Mouse (Mus musculus) monocyte, adult 5-6 weeks (primary cell): ENCODE results near the gene Ccdc189. TPM values are rescaled to one million over a fixed set of nuclear protein-coding genes. Genes with fewer than 3 reads are reported as not detected.
"Not testable (repeated sequence)": the region's sequence is repeated elsewhere in the genome, so short reads cannot be mapped to it uniquely, and the experiment has no call there.

ENCODE experiments used
- ATAC-seq: fragments of 153-309, 156-312 bp; replicated peaks from 2 replicates; pipeline ENCODE4 v1.8.0; 2017; ENCODE audit warnings: mild to moderate bottlenecking; ENCODE audit not compliant: low TSS enrichment, insufficient number of reproducible peaks, severe bottlenecking, poor library complexity, low FRiP score
- total RNA-seq: library from RNA; stranded (forward); fragments of 200-1000, 200-491, 200-594 nt; gene quantifications from 3 replicates; pipeline ENCODE4 v1.2.3, GENCODE M21; 2017

The Ccdc189 gene
- 1.1 to 2.8 TPM (median 2.6 TPM) in 3 replicates for total RNA-seq

GRCm38 (mm10) chr7:127588011-127588871 is at the start of gene Ccdc189, which contains the start of gene Rnf40:
Gene Ccdc189 (minus strand): TSS chr7:127588595.
Gene Rnf40 (plus strand): TSS chr7:127588767.
- ATAC-seq = peak; percentile 90

- no peak for ATAC-seq
Observed at GRCm38 (mm10) chr7:127636963-127637362, 48.6 kb upstream of the Ccdc189 start.

- no peak for ATAC-seq
Observed at GRCm38 (mm10) chr7:127631416-127631815, 43.0 kb upstream of the Ccdc189 start.

- no peak for ATAC-seq
Observed at GRCm38 (mm10) chr7:127628646-127629045, 40.3 kb upstream of the Ccdc189 start.

- no peak for ATAC-seq
Observed at GRCm38 (mm10) chr7:127626471-127626870, 38.1 kb upstream of the Ccdc189 start.

DNA sequence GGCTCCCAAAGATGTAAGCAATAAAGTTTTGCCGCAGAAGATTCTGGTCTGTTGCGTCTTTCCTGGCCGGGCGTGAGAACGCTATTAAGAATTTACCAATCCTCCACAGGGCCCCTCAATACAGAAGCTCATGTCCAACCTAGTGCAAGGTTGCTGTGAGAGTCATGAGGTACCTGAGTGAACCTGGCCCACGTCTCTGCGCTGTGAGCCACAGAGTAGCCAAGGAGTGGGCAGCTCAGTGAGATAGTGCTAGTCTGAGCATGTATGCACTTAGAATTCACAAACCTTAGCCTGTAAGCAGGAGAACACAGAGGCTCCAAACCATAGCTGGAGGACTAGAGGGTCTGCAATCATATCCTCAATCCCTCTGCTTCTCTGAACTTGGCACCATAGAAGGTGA is 37.6 kb upstream of the Ccdc189 start:
- no peak for ATAC-seq

GRCm38 (mm10) chr7:127618402-127618801 is 30.0 kb upstream of the Ccdc189 start:
- not testable (repeated sequence) for ATAC-seq

DNA sequence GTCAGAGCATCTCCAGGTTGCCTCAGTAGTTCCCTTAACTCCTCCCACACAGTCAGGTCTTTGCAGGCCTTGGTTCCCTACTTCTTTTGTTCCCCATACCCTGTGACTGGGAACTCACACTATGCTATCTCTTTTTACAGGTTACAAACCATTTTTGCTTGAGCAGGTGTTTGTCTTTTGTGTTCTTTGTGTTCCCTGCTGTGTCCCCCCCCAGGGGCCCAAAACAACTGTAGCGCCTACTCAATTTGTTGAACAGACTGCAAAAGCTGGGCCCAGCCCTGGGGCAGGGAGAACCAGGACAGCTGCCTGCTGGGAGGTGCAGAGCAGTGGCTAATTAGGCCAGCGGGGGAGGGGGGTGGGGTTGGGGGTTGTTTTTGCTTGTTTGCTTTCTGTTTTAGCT is 29.6 kb upstream of the Ccdc189 start:
- no peak for ATAC-seq

DNA sequence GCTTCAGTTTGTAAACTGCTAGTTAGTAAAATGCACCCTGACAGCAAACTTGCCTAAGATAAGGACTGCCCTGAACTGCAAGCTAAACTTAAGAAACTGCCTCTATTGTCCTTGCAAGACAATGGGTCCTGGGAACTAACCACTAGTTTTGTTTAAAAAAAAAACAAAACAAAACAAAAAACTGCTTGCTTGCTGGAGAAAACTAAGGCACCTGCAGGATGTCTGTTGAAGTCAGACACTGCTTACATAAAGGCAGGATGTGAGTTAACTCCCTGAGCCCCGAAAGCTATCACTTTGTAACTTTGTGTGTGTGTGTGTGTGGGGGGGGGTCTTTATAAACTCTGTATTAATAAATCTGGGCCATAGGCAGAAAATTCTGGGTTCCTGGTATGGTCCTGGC is 28.5 kb upstream of the Ccdc189 start:
- ATAC-seq = no peak

DNA sequence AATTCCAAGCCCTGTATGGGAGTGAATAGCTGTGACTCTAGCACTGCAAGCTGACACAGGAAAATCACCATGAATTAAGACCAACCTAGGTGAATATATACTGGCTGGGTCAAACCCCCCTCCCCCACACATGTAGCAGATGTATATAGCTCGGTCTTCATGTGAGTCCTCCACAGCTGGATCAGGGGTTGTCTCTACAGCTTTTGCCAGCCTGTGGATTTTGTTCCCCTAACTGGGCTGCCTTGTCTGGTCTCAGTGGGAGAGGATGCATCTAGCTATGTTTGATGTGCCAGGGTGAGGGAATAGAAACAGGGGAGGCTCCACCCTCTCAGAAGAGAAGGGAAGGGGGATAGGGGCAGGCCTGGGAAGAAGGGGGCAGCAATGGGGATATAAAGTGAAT is 27.9 kb upstream of the Ccdc189 start:
- no peak for ATAC-seq

DNA sequence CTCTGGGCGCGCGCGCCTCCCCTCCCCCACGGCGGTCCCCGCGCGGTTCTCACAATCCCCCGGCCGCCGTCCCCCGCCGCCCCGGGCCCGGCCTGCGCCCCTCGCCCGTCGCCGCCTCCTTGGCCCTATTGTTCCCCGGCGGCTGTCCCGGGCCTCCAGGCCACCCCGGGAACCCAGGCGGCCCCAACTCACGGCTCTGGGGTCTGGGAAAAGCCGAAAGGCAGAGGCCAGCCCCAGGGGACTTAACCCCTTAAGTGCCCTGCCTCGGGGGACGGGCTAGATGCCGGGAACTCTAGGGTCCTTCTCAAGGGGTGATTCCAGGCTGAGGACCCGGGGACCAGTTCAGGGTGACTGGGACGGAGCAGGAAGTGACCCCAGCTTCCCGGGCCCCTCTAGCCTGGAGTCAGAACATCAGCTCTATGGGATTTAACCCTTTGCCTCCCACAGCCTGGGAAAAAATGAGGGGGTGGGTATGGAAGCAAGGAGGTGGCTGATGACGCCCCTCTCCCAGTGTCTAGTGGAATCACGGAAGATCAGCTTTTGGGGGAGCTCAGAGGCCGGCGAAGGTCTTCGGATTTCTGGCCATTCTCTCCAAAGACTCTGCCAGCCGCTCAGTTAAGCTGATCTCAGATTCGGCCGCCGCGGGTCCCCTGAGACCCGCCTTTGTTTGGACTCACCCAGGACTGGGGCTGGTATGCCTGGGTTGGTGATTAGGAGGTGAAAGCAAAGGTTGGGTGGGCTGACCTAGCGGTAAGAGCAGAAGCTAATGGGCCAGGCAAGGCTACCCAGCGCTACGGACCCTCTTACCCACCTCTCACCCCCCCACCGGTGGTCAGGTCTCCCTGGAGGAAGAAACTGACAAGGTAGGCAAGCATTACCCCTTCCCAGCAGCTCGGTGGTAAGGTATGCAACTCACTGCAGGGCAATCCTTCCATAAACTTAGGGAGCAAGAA is 26.8 kb upstream of the Ccdc189 start, which contains the start of gene Zfp629:
Gene Zfp629, minus strand, starts transcription at position 907 of the 953 bp plus-strand sequence.
- ATAC-seq = peak; percentile 7; the same call in 1 of the 2 replicates

DNA sequence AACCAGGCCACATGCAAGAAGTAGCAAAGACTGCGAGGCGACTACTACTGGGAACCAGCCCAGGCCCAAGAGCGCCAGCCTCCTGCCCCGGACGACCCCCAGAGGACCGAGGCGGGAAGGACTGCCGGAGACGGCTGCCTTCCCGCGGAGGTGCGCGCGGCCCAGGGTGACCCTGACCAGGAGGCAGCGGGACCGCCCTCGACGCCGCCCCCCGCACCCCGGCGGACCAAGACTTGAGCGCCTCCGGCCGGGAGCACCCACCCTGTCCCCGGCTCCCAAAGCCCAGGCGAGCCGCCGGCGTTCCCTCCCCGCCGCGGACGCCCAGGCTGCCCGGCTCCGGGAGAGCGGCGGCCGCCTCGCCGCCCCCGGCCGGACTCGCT is 26.1 kb upstream of the Ccdc189 start:
- ATAC-seq = no peak

DNA sequence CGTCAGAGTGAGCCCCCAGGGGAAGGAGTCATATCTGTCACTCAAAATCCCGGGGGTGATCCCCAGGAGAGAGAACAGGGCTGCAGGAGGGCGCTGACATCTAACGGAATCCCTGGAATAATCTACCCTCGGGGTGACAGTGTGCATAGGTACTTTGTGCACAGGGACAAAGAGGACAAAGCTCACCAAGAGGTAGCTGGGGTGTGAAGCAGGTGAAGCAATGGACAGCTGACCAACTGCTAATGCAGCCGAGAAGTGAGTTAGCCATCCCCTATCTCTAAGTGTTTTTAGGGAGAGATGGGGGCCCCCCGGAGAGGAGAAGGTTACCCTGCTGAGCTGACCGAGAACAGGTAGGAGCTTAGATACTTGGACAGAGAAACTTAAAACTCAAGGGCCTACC is 25.7 kb upstream of the Ccdc189 start:
- ATAC-seq = no peak

DNA sequence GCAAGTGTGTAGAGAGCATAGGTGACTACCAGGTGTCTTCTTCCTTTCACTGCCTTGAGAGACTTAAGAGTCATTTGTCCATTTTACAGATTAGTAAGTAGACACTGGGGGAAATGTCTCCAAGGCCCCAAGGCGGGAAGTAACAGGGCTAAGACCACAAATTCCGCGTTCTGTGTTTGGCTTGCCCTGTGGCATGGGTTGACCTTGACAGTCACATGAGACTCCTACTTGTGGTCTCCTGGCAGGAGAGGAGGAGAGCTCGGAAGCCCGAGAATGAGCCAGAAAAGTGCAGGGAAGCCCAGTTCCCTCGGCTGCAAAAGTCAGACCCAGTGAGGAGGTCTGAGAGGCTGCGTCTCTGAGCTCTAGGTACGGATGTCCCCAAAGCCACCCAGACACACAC is 25.1 kb upstream of the Ccdc189 start:
- ATAC-seq = no peak

GRCm38 (mm10) chr7:127611561-127611960 is 23.2 kb upstream of the Ccdc189 start:
- no peak for ATAC-seq

DNA sequence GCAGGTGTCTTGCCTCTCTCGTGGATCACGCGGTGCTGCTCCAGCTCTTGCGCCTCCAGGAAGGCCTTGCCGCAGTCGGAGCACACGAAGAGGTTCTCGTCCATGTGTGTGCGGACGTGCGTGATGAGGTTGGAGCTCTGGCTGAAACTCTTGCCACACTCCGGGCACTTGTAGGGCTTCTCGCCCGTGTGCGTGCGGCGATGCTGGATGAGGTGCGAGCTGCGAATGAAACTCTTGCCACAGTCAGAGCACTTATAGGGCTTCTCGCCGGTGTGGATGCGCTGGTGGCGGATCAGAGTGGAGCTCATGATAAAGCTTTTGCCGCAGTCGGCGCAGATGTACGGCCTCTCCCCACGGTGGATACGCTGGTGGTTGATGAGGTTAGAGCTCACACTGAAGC is 22.6 kb upstream of the Ccdc189 start:
- ATAC-seq = no peak

- no peak for ATAC-seq
Observed at GRCm38 (mm10) chr7:127607150-127607549, 18.8 kb upstream of the Ccdc189 start.

- no peak for ATAC-seq
Observed at GRCm38 (mm10) chr7:127604256-127604655, 15.9 kb upstream of the Ccdc189 start.

GRCm38 (mm10) chr7:127602903-127603302 is 14.5 kb upstream of the Ccdc189 start:
- no peak for ATAC-seq
